Mouse (Mus musculus): Measurements from ENCODE around the gene Dynlt1f.
"Not testable (repeated sequence)": the region's sequence is repeated elsewhere in the genome, so short reads cannot be mapped to it uniquely, and the experiment has no call there.

Dynlt1f gene

GRCm38 (mm10) chr17:6660589-6660988, 4.9 kb upstream of the Dynlt1f start:
- DNase-seq, result peak in 1 of 2 experiments; percentile 21

GRCm38 (mm10) chr17:6658801-6659200, 3.1 kb upstream of the Dynlt1f start, which contains the start of gene Sytl3:
TSS of gene Sytl3 (plus strand) at chr17:6659093.
- DNase-seq, result peak; percentile 66 to 82

GRCm38 (mm10) chr17:6656471-6656870, 771 bp upstream of the Dynlt1f start:
- not testable (repeated sequence) for DNase-seq

DNA sequence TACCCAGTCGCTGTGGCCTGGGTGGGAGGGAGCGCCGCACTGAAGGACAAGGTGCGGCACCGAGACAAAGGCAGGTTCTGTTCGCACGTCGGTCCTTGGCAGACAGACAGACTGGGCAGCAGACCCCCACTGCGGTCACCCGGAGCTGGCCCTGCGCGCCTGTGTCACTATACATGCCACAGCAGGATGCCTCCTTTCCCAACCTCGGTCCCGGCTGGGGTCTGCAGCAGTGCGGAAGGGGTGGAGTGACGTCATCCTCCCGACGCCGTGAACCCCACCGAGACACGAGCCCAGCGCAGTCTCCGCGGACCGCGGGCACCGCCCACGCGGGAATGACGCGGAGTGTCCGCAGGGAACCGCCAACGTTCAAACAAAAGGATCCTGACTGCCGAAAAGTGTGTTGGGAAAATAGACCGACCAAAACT, 601 bp downstream of the Dynlt1f start:
- DNase-seq, result peak; percentile 57 to 65

GRCm38 (mm10) chr17:6653341-6653946, 2.3 kb downstream of the Dynlt1f start:
- DNase-seq, result not testable (repeated sequence)

GRCm38 (mm10) chr17:6650904-6651565, 4.7 kb downstream of the Dynlt1f start:
- DNase-seq, result not testable (repeated sequence)

DNA sequence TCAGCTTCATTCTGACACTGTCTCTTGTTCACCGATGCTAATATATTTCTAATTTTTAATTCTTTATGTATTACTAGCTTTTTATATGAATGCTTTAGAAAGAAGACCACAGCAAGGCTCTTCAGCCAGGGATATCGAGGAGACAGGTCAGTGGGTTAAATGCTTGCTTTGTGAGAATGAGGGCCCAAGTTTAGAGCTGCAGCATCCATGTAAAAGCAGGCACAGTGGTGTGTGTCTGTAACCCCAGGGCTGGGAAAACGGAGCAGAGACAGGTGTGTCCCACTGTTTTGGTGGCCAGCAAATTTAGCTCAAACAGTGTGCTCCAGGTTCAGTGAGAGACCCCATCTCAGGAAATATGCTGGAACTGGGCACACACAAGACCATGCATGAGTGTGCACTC, 8.2 kb downstream of the Dynlt1f start:
- DNase-seq, result not testable (repeated sequence)

DNA sequence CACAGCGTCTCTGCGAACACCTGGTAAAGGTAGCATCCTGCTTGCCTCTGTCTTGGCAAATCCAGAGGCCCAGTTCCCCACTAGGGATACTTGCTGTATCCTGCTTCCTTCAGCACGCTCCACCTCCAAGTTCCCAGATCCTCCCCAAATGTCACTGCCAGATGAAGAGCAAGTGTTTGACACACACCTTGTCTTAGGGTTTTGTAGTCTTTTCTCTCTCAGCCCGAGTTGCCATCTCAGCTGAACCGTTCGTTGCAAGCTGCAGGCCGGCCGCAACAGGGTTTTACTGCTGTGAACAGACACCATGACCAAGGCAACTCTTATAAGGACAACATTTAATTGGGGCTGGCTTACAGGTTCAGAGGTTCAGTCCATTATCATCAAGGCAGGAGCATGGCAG, 8.9 kb downstream of the Dynlt1f start:
- DNase-seq, result not testable (repeated sequence)

DNA sequence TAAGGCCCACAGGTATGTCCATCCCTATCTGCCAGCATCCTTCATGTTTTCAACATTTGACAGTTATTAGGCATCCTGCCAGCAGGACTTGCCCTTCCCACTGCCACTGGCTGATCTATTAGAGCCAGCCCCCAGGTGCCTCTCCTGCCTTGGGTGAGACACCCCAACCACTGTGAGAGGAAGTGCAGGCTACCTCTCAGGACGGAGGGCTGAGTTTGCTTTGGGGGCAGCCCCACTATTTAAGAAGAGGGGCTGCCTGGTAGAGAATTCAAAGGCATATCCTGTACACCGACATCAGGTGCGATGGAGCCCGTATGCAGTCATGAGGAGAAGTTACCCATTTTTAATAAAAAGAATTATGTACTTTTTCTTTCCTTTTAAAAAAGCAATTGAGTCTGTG, 10.0 kb downstream of the Dynlt1f start:
- not testable (repeated sequence) for DNase-seq

DNA sequence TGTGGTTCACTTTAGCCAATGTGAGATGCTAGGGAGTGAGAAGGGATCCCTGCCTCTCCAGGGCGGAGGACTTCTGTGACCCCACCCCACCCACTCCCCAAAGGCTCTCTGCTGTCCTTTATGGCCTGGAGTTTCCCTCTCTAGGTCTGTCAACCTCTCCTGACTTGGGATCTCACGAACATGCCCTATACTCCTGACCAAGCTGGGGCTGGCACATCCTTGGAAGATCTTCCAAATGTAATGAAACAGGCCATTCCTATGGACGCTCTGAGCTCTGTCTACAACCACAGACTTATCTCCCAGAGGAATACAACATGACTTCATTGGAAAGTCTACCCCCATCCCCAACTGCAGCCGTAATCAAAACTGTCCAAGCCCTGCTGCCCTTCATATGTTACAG, 11.0 kb downstream of the Dynlt1f start:
- DNase-seq, result not testable (repeated sequence)

DNA sequence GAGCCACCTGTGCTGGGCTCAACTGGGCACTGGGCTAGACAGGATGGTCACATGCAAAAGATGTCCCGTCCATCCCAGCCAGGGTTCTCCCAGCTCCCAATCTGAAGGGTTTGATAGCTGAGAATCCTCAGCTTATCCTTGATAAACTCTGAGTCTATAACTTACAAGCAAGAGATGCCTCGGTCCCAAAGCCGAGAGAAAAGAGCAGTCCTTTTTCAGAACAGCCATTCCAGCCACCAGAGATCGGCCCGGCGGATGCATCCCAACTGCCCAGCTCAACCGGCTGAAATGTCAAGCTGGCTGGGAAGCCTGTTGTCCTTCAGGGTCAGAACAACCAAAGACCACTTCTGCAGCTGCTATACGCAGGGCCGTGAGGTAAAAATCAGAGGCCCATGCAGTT, 11.5 kb downstream of the Dynlt1f start:
- DNase-seq, result not testable (repeated sequence)

DNA sequence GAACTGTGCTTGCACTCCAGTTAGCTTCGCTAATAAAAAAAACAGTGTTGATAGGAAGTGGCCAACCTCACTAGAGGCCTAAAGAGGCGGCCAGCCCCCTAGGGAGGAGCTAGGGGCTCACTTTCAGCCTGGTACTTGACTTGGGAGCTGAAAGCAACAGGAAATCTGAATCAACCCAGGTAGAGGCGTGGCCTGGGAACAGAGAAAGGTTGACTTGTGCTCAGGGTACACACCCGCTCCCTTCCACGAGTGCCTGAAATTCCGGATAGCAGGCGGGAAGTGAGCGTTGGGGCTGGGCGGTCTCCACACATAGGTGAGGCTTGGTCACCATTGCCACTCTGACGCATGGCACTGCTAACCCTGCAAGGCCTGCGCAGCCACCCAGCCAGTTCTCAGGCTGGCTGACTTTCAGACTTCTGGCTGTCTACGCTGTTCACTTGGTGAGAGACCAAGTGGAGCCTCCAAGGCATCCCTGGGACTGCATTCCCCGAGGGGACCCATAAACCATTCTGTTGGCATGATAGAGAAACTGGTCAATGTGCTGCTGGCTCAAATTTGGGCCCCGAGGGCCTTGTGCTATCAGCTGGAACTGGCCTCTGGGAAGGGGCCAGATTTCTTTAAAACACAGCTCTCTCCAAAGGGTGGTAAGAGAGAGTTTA, 14.8 kb downstream of the Dynlt1f start:
- not testable (repeated sequence) for DNase-seq

DNA sequence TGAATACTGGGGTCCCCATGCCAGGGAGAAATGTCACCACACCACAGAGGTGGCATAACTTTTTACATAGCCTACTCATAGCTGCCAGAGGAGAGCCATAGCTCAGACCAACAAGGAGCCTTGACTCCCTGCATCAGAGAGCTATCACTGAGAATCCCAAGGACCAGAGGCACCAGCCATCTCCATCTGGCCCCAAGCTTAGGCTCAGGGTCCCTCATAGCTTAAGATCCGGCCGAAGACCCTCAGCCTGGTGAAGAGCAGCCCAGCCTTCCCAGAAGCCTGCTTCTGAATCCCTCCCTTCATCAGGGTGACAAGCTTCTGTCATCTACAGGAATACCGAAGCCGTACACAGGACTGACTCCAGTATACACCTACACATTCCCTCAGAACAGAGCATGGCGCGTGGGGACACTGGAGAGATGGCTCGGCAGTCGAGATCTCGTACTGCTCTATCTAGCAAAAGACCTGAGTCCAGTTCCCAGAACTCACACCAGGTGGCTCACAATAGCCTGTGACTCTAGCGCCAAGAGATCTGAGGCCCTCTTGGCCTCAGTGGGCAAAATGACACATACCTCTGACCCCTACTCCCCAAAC, 15.6 kb downstream of the Dynlt1f start:
- DNase-seq, result not testable (repeated sequence)

DNA sequence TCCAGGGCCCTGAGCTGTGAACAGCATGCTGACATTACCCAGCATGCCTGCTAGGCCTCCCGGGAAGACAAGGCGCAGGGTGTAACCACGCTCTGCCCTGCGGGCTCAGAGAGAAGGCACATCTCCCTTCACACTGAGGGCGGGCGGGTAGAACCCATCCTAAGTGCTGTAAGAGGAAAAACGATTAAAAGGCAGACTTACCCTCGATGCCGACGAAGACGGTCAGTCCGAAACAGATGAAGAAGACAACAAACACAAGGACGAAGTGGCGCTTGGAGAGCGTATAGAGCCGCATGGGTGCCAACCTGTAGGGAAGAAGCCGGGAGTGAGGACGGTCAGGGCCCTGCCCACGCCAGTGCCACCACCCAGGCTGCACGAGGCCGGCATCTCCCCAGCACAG, 16.2 kb downstream of the Dynlt1f start:
- DNase-seq, result not testable (repeated sequence)

DNA sequence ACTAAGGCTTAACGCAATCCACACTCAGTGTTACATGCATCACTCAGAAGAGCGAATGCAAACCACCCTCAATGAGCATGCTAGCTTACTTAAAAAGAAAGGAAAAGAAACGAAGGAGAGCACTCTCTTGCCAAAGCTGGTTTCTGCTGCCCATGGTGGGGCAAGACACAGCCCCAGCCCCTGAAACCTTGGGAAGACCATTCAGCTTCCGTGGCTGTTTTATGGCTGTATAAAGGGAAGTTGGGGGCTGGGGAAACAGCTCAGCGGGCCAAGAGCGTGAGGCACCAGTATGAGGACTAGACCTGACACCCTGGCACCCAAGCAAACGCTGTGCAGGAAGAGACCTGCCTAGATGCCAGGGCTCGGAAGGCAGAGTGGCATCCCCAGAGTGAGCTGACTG, 17.3 kb downstream of the Dynlt1f start:
- not testable (repeated sequence) for DNase-seq

GRCm38 (mm10) chr17:6637434-6637833, 18.3 kb downstream of the Dynlt1f start:
- not testable (repeated sequence) for DNase-seq

DNA sequence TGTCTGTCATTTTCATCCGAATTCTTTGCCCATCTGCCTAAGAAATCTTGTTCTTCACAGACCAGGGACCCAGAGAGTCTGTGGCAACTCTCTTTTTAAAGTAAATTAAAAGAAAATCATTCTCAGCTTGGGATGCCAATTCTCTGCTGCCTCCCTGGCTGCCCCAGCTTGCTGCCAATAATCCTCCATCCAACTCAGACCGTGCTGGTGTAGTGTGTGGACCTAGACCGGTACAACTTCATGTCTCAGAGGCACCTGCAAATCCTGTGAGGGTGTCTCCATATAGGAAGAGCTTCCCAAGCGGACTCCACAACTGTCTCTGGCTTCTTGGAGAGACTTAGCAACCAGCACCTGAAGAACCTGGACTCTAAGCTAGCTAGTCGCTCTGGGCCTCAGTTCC, 18.8 kb downstream of the Dynlt1f start:
- DNase-seq, result no peak

DNA sequence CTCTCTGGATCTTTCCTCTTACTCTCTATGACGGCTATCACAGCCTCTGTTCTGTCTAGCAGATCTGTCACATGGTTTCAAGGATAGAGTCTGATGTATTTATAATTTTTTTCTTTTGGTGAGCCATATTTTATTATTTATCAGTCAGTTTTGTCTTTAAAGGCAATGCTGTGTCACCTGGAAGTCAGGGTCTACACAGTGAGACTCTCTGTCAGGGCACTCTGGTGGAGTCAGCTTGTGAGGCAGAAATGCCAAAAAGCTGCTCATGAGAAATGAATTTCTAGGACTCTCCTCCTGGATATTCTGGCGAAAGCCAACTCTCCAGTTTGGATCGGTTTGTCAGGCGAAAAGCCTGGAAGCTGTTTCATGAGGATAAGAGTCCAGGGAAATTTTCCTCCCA, 19.9 kb downstream of the Dynlt1f start:
- not testable (repeated sequence) for DNase-seq

- DNase-seq, result not testable (repeated sequence)
Observed at GRCm38 (mm10) chr17:6632850-6633249, 22.9 kb downstream of the Dynlt1f start.

DNA sequence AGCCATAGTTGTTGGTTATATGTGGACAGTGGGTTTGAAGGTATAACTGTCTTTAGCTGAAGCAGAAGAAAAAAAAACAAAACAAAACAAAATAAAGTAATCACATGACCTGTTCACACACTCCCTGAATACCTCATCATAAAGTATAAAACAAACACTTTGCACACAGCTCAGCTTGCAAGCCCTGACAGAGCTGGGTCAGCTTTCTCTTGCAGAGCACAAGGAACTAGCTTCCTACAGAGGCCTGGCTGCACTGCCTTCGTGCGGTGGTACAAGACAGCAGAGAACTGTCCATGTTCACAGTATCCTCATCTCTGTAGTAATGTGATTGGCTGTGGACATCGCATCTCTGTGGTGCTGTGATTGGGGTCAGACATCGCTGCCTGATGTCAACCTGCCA, 25.3 kb downstream of the Dynlt1f start:
- DNase-seq, result not testable (repeated sequence)

DNA sequence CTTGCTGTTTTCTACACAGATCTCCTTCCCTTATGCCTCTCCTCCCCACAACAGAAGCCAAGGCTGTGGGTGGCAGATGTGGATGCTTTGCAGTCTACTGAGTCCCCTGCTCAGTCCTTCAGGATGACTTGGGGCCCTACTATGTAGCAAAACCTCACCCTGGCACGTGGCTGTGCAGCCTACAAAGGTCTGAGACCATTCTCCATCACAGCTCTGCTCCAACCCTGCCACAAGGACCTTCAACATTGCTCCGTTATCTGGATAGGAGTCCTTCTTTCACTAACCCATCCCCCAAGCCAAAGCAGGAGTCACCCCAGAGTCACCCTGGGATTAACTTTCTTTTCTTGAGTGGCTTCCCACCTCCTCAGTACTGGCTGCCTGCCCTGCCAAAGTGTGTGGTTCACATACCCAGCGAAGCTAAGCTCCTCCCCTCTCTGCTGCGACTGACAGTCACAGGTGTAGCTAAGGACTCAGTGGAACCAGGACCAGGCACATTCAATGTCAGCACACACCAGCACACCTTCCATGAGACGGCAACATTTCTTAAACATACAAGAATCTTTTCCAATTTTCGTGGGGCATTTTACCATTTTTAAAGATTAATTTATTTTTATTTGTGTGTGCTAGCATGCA, 30.7 kb downstream of the Dynlt1f start:
- DNase-seq, result not testable (repeated sequence)

GRCm38 (mm10) chr17:6621976-6622375, 33.7 kb downstream of the Dynlt1f start:
- not testable (repeated sequence) for DNase-seq
